In genomic region chr2:32111268-32111667, GRCm38 (mm10) we compare ENCODE assay signal across 20 mouse cellular contexts. TPM values are rescaled to one million over a fixed set of nuclear protein-coding genes. Genes with fewer than 3 reads are reported as not detected.
DNase-seq lines count a peak whose midpoint lies in the region; ATAC-seq and TF ChIP-seq lines count a peak whose summit lies in the region.
"Had no signal": no experiment of that assay in that cellular context is flagged by ENCODE, and none has a peak within 500 bp of the region (broad histone marks: within the 10 kb centered on the region; RNA-seq: fewer than 3 reads in every experiment).

No protein-coding gene starts in this region.

- H3K4me3 ChIP-seq in left cerebral cortex, adult 2 months, result no peak overlapping the region
- H3K4me3 ChIP-seq: embryonic facial prominence, embryonic 10.5 days; forebrain, embryonic 13.5 days; hindbrain, embryonic 13.5 days had no signal

- H3K27ac ChIP-seq in left cerebral cortex, adult 2 months, result peak overlapping the region; percentile 63
- H3K27ac ChIP-seq: embryonic facial prominence, embryonic 10.5 days; forebrain, embryonic 13.5 days; hindbrain, embryonic 13.5 days; hindbrain, postnatal 0 days had no signal

- DNase-seq in frontal cortex, postnatal 10 days (ENCODE audit: low spot score in 2 of 2), result no peak
- no peak for DNase-seq in left cerebral cortex, adult 2 months (ENCODE audit: extremely low spot score in 1 of 2, low spot score in 2 of 2)
- no peak for DNase-seq in left cerebral cortex, postnatal 4 days
- peak; percentile 75 for DNase-seq in right cerebral cortex, adult 18-20 months
- no peak for DNase-seq in right cerebral cortex, postnatal 4 days
- DNase-seq in adrenal gland, postnatal 10 days, result no peak
- DNase-seq: adrenal gland, postnatal 14 days; B cell, adult 2 months; cerebellum, adult 2 months; cerebellum, postnatal 10 days; forebrain, postnatal 0 days; gastrocnemius, postnatal 36 days; heart, adult 11 months; heart, postnatal 10 days had no signal

- intact Hi-C loops in left cerebral cortex, adult 2 months (cut with DNase I), result loop anchor here (2.0 kb wide), 1 partner anchor 22 kb away; no protein-coding TSS in a partner anchor
- intact Hi-C loops in left cerebral cortex, postnatal 4 days (cut with DNase I), result no loop called here

- no peak for TF ChIP-seq CTCF in left cerebral cortex, adult 2 months (IDR thresholded peaks at IDR 0.05)

- ATAC-seq in frontal cortex, adult (ENCODE audit: low TSS enrichment), result peak; percentile 66; the same call in 1 of the 2 replicates
- ATAC-seq: CD4-positive, CD25-positive, alpha-beta regulatory T cell, adult 4 months; forebrain, embryonic 13.5 days; forebrain, postnatal 0 days; hindbrain, postnatal 0 days had no signal

RNA-seq across cellular contexts. Expression of gene Plpp7, which starts 15.9 kb away (rescaled TPM):
- 10 to 100 TPM; 26.8 to 29.3 TPM for total RNA-seq in left cerebral cortex, adult 2 months (2021)
- 10 to 100 TPM; 18.1 to 18.3 TPM for total RNA-seq in left cerebral cortex, postnatal 4 days (2021)
- total RNA-seq in adrenal gland, postnatal 10 days (2021), result 1 to 10 TPM; 3.9 to 8.6 TPM

RNA-seq across cellular contexts. Expression of gene Fam78a, which starts 26.6 kb away (rescaled TPM):
- 1 to 10 TPM; 9.0 to 9.7 TPM for total RNA-seq in left cerebral cortex, adult 2 months (2021)
- total RNA-seq in left cerebral cortex, postnatal 4 days (2021), result under 1 TPM; 0.70 to 0.92 TPM
- total RNA-seq in adrenal gland, postnatal 10 days (2021), result 1 to 10 TPM; 3.2 to 5.4 TPM

RNA-seq across cellular contexts. Expression of gene Prrc2b, which starts 39.6 kb away (rescaled TPM):
- 100 to 1,000 TPM; 268 to 280 TPM for total RNA-seq in left cerebral cortex, adult 2 months (2021)
- 100 to 1,000 TPM; 327 to 335 TPM for total RNA-seq in left cerebral cortex, postnatal 4 days (2021)
- total RNA-seq in adrenal gland, postnatal 10 days (2021), result 100 to 1,000 TPM in 1 of 2 experiments, 10 to 100 TPM in 1; 83.4 to 102 TPM
